Mouse (Mus musculus) CH12.LX (cell line): ENCODE data around the gene Phc2. TPM values are rescaled to one million over a fixed set of nuclear protein-coding genes. Genes with fewer than 3 reads are reported as not detected.

Experiments
- DNase-seq: peaks from one replicate; pipeline ENCODE4 v3.0.0-alpha.2; 2013; ENCODE audit errors: extremely low read depth
- H3K27ac ChIP-seq: 2 replicates; pipeline ENCODE4 v1.5.1; 2012; ENCODE audit warnings: low read depth, mild to moderate bottlenecking, control low read depth, moderate library complexity; ENCODE audit not compliant: insufficient read depth
- H3K27me3 ChIP-seq: replicated peaks from 2 replicates; pipeline ENCODE3; 2012; ENCODE audit warnings: inconsistent platforms
- H3K36me3 ChIP-seq, 2 experiments: replicated peaks in 1 of 2; 2 replicates each; pipeline versions ENCODE3 to v1.6.1; 2012; ENCODE audit warnings: inconsistent platforms in 1 of 2, low read length in 1 of 2, mild to moderate bottlenecking in 1 of 2, mixed read lengths in 1 of 2, moderate library complexity in 1 of 2; ENCODE audit not compliant: control insufficient read depth in 1 of 2, insufficient read depth in 1 of 2
- H3K4me1 ChIP-seq, 2 experiments: 2 replicates each; pipeline ENCODE4 v1.6.1; 2012; ENCODE audit warnings: inconsistent platforms in 1 of 2, moderate library complexity in 1 of 2; ENCODE audit not compliant: insufficient read depth in 2 of 2, control insufficient read depth in 1 of 2
- H3K4me2 ChIP-seq: 2 replicates; pipeline ENCODE4 v1.6.1; 2012; ENCODE audit warnings: low read depth, mild to moderate bottlenecking, control low read depth; ENCODE audit not compliant: poor library complexity, insufficient read depth, severe bottlenecking
- H3K4me3 ChIP-seq, 3 experiments: fragments of 150-350 bp in 1 of 3; sonication (generic) in 1 of 3; replicated peaks in 1 of 3; 2 replicates each; pipeline versions ENCODE3 to v1.5.1; 2011 to 2012; ENCODE audit warnings: low read depth in 2 of 3, low read length in 2 of 3, mild to moderate bottlenecking in 2 of 3, moderate library complexity in 2 of 3, control low read depth in 1 of 3, improper control_type of control experiment in 1 of 3, inconsistent platforms in 1 of 3, mixed read lengths in 1 of 3; ENCODE audit not compliant: poor library complexity in 1 of 3
- H3K79me2 ChIP-seq: replicated peaks from 2 replicates; pipeline ENCODE4 v1.6.1; 2012; ENCODE audit warnings: mild to moderate bottlenecking, moderate library complexity; ENCODE audit not compliant: control insufficient read depth, poor library complexity, insufficient read depth, severe bottlenecking; ENCODE audit errors: extremely low read depth
- H3K9ac ChIP-seq: 2 replicates; pipeline ENCODE4 v1.6.1; 2012; ENCODE audit warnings: low read depth, mild to moderate bottlenecking, control low read depth, moderate library complexity; ENCODE audit not compliant: insufficient read depth
- H3K9me3 ChIP-seq: replicated peaks from 2 replicates; pipeline ENCODE3; 2012; ENCODE audit warnings: low read length, inconsistent platforms, mixed read lengths
- CTCF ChIP-seq, 2 experiments: IDR thresholded peaks in 1 of 2; conservative IDR thresholded peaks in 1 of 2; 2 replicates each; pipeline ENCODE4 v1.5.1; 2011 to 2012; ENCODE audit warnings: low read depth in 2 of 2, low read length in 2 of 2, improper control_type of control experiment in 1 of 2, inconsistent platforms in 1 of 2, mild to moderate bottlenecking in 1 of 2, moderate library complexity in 1 of 2
- E2F4 ChIP-seq: IDR thresholded peaks from 2 replicates; pipeline ENCODE4 v1.6.1; 2011; ENCODE audit warnings: low read depth, low read length, improper control_type of control experiment; ENCODE audit not compliant: insufficient replicate concordance
- ETS1 ChIP-seq: conservative IDR thresholded peaks from 2 replicates; pipeline ENCODE4 v1.6.1; 2012; ENCODE audit warnings: low read depth, mild to moderate bottlenecking, inconsistent platforms, low read length, improper control_type of control experiment, moderate library complexity
- GABPA ChIP-seq: IDR thresholded peaks from 2 replicates; pipeline ENCODE4 v1.6.1; 2012; ENCODE audit warnings: low read depth, low read length, improper control_type of control experiment, inconsistent platforms; ENCODE audit not compliant: insufficient replicate concordance
- HCFC1 ChIP-seq: IDR thresholded peaks from 2 replicates; pipeline ENCODE4 v1.6.1; 2012; ENCODE audit warnings: low read depth, mild to moderate bottlenecking, inconsistent platforms, low read length, improper control_type of control experiment
- IRF4 ChIP-seq: IDR thresholded peaks from 2 replicates; pipeline ENCODE4 v1.6.1; 2014; ENCODE audit warnings: low read depth, mild to moderate bottlenecking, inconsistent platforms, low read length, improper control_type of control experiment
- JUN ChIP-seq: IDR thresholded peaks from 2 replicates; pipeline ENCODE4 v1.6.1; 2011; ENCODE audit warnings: low read depth, mild to moderate bottlenecking, low read length, improper control_type of control experiment, moderate library complexity; ENCODE audit not compliant: insufficient read depth
- KAT2A ChIP-seq: IDR thresholded peaks from 2 replicates; pipeline ENCODE4 v1.6.1; 2012; ENCODE audit warnings: low read length, improper control_type of control experiment, inconsistent platforms; ENCODE audit not compliant: insufficient replicate concordance
- MAFK ChIP-seq: IDR thresholded peaks from 2 replicates; pipeline ENCODE4 v1.6.1; 2011; ENCODE audit warnings: low read length, improper control_type of control experiment; ENCODE audit not compliant: insufficient replicate concordance
- MAX ChIP-seq: IDR thresholded peaks from 2 replicates; pipeline ENCODE4 v1.6.1; 2011; ENCODE audit warnings: low read length, improper control_type of control experiment
- MAZ ChIP-seq: IDR thresholded peaks from 2 replicates; pipeline ENCODE4 v1.6.1; 2012; ENCODE audit warnings: low read depth, mild to moderate bottlenecking, inconsistent platforms, low read length, improper control_type of control experiment, moderate library complexity
- MXI1 ChIP-seq: IDR thresholded peaks from 2 replicates; pipeline ENCODE4 v1.6.1; 2011; ENCODE audit warnings: mild to moderate bottlenecking, low read depth, low read length, improper control_type of control experiment
- MYC ChIP-seq: IDR thresholded peaks from 2 replicates; pipeline ENCODE4 v1.6.1; 2011; ENCODE audit warnings: low read depth, mild to moderate bottlenecking, improper control_type of control experiment, low read length
- NELFE ChIP-seq: IDR thresholded peaks from 2 replicates; pipeline ENCODE4 v1.6.1; 2011; ENCODE audit warnings: low read depth, low read length, improper control_type of control experiment
- NRF1 ChIP-seq: IDR thresholded peaks from 2 replicates; pipeline ENCODE4 v1.6.1; 2014; ENCODE audit warnings: low read depth, mild to moderate bottlenecking, inconsistent platforms, low read length, improper control_type of control experiment, moderate library complexity
- PAX5 ChIP-seq: IDR thresholded peaks from 2 replicates; pipeline ENCODE4 v1.6.1; 2012; ENCODE audit warnings: low read length, inconsistent platforms, mixed read lengths
- POLR2A ChIP-seq: IDR thresholded peaks from 2 replicates; pipeline ENCODE4 v1.6.1; 2011; ENCODE audit warnings: low read depth, mild to moderate bottlenecking, improper control_type of control experiment, low read length
- POLR2AphosphoS2 ChIP-seq: IDR thresholded peaks from 2 replicates; pipeline ENCODE4 v1.6.1; 2011; ENCODE audit warnings: low read depth, low read length, improper control_type of control experiment
- SIN3A ChIP-seq: IDR thresholded peaks from 2 replicates; pipeline ENCODE4 v1.6.1; 2012; ENCODE audit warnings: low read length, improper control_type of control experiment, inconsistent platforms
- TBP ChIP-seq: conservative IDR thresholded peaks from 2 replicates; pipeline ENCODE4 v1.6.1; 2011; ENCODE audit warnings: low read depth, low read length, improper control_type of control experiment
- TCF12 ChIP-seq: IDR thresholded peaks from 2 replicates; pipeline ENCODE4 v1.6.1; 2014; ENCODE audit warnings: low read depth, mild to moderate bottlenecking, inconsistent platforms, low read length, improper control_type of control experiment
- USF1 ChIP-seq: IDR thresholded peaks from 2 replicates; pipeline ENCODE4 v1.6.1; 2014; ENCODE audit warnings: low read depth, mild to moderate bottlenecking, inconsistent platforms, low read length, improper control_type of control experiment
- ZKSCAN1 ChIP-seq: IDR thresholded peaks from 2 replicates; pipeline ENCODE4 v1.6.1; 2012; ENCODE audit warnings: low read depth, inconsistent platforms, low read length, improper control_type of control experiment, borderline replicate concordance
- ZMIZ1 ChIP-seq: IDR thresholded peaks from 2 replicates; pipeline ENCODE4 v1.6.1; 2012; ENCODE audit warnings: low read depth, mild to moderate bottlenecking, inconsistent platforms, low read length, improper control_type of control experiment
- ZNF384 ChIP-seq: IDR thresholded peaks from 2 replicates; pipeline ENCODE4 v1.6.1; 2012; ENCODE audit warnings: low read depth, low read length, improper control_type of control experiment, inconsistent platforms
- dilution Hi-C: fragments of 300-500 bp; cut with MboI; formaldehyde crosslinking; loops from 2 replicates; pipeline ENCODE4 v1.14.3; 2020; ENCODE audit warnings: low sequenced_read_pairs; ENCODE audit not compliant: extremely low pct_unique_long_range_greater_than_20kb, extremely low pct_ligation_motif_present
- in situ Hi-C: fragments of 300-500 bp; cut with MboI; formaldehyde crosslinking; loops from 3 replicates; pipeline ENCODE4 v1.14.3; 2019; ENCODE audit warnings: low sequenced_read_pairs, low pct_ligation_motif_present, low pct_unique_long_range_greater_than_20kb, mixed read lengths
- polyA plus RNA-seq: library from polyadenylated mRNA; unstranded; fragments of >175 nt; gene quantifications from 2 replicates; pipeline ENCODE4 v1.2.1, GENCODE M21; 2012; ENCODE audit warnings: low read depth; ENCODE audit not compliant: insufficient read length
- total RNA-seq, 2 experiments: library from RNA; depleted of rRNA; stranded (reverse); fragments of 300-350 nt in 1 of 2; fragments of >200 nt in 1 of 2; gene quantifications; 2 replicates each; pipeline ENCODE4 v1.2.3; 2012 to 2014

Phc2 gene
- total and polyA plus RNA-seq, 3 experiments, result 24.1 to 53.2 (median 29.6) TPM

GRCm38 (mm10) chr4:128711455-128712135, 57.1 kb downstream of the Phc2 start (continued):
- TF ChIP-seq ZMIZ1, result no peak
- TF ChIP-seq MAZ, result peak; percentile 61
- TF ChIP-seq KAT2A, result no peak
- TF ChIP-seq SIN3A, result peak; percentile 92
- TF ChIP-seq NELFE, result peak; percentile 90
- TF ChIP-seq NRF1, result peak; percentile 34
- no peak; the same call in 1 of the 2 replicates for TF ChIP-seq USF1
- peak; percentile 66 for TF ChIP-seq IRF4
- no peak for TF ChIP-seq MAFK
- no peak for TF ChIP-seq E2F4
- TF ChIP-seq HCFC1, result no peak; the same call in 1 of the 2 replicates
- TF ChIP-seq ZKSCAN1, result no peak

DNA sequence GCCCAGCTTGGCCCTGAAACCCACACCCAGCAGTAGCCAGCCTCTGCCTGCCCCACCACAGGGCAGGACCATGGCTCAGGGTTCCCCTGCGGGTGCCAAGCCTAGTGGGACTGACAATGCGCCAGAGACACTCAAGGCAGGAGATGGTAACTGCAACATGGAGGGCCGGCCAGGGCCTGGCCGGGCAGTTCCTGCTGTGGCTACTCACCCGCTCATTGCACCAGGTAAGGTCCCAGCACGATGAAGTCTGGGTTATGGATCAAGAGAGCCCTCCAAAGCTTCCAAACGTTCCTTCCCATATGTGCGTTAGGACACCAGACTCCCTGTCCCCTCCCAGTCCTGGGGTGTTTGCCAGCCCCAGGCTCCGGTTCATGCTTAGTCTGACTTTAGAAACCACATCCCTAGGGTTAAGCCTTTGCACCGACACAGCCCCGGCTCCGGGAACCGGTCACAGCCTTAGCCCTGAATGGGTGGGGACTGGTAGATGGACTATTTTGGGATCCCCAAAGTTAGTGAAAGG, 57.7 kb downstream of the Phc2 start:
- Histone ChIP-seq H3K27me3 (no peaks in the 10 kb centered on the region), H3K4me3 (peak overlapping the region; percentile 73 to 83 (median 75)), H3K27ac (peak overlapping the region; percentile 22; the same call in 1 of the 2 replicates)
- TF ChIP-seq CTCF (conservative IDR thresholded peaks at IDR 0.05 in 1 of 2, IDR thresholded peaks at IDR 0.05 in 1 of 2; ENCODE audit: low read depth in 2 of 2, low read length in 2 of 2) (peak in 1 of 2 experiments; percentile 18; a peak in 1 of 4 replicates), TBP (no peak), SIN3A (peak; percentile 13; the same call in 1 of the 2 replicates)
- TF ChIP-seq, all 38 proteins: peak for 2
- Histone ChIP-seq H3K4me2 (peak overlapping the region; percentile 35), H3K9me3 (no peaks in the 10 kb centered on the region), H3K4me1 (peaks cover 13 to 43% of the 10 kb centered on the region in 2 experiments), H3K9ac (peak overlapping the region; percentile 58), H3K36me3 (peaks cover 0 to 32% of the 10 kb centered on the region in 2 experiments), H3K79me2 (no peaks in the 10 kb centered on the region)
- in situ Hi-C loops, result loop anchor here (10.0 kb wide), 3 partner anchors 143 to 373 kb away; no protein-coding TSS in a partner anchor
- DNase-seq, result peak; percentile 51
- dilution Hi-C loops, result no loop called here

DNA sequence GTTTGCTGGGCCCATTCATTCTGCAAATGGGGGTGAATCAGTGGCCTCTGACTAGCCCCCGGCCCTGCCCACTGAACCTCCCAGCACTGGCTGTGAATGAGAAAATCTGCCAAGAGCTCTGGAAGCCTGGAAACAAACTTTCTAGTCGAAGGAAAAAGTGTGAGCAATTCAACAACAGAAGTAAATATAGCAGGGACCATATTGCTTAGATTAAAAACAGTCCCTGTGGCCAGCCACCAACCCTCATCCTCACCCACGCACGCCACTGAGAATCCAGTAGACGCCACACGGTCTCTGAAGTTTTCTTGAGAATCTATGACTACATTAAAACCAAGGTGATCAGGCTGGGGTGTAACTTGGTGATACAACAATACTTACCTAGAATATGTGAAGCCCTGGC, 58.4 kb downstream of the Phc2 start:
- Histone ChIP-seq H3K27me3 (no peaks in the 10 kb centered on the region), H3K4me3 (peak overlapping the region in 2 of 3 experiments; percentile 73 to 83), H3K27ac (no peak overlapping the region), H3K4me2 (peak overlapping the region; percentile 58; the same call in 1 of the 2 replicates), H3K36me3 (peaks cover 3 to 40% of the 10 kb centered on the region in 2 experiments), H3K4me1 (peaks cover 13 to 41% of the 10 kb centered on the region in 2 experiments), H3K9me3 (no peaks in the 10 kb centered on the region), H3K79me2 (no peaks in the 10 kb centered on the region), H3K9ac (peak overlapping the region; percentile 58; the same call in 1 of the 2 replicates)
- in situ Hi-C loops, result loop anchor here (10.0 kb wide), 3 partner anchors 142 to 372 kb away; no protein-coding TSS in a partner anchor
- TF ChIP-seq ETS1, result no peak
- TF ChIP-seq HCFC1, result no peak
- no peak for TF ChIP-seq GABPA
- TF ChIP-seq POLR2AphosphoS2, result no peak
- no peak for TF ChIP-seq ZMIZ1
- TF ChIP-seq E2F4, result no peak
- no peak for TF ChIP-seq ZNF384
- TF ChIP-seq TBP, result no peak
- no peak for TF ChIP-seq MAX
- no peak for TF ChIP-seq KAT2A
- TF ChIP-seq MXI1, result no peak
- TF ChIP-seq JUN, result no peak
- TF ChIP-seq PAX5, result no peak
- TF ChIP-seq MAFK, result no peak
- no peak for TF ChIP-seq MYC
- TF ChIP-seq TCF12, result no peak
- no peak for TF ChIP-seq POLR2A
- dilution Hi-C loops, result no loop called here
- no peak for DNase-seq
